Mouse (Mus musculus): Measurements from ENCODE around the gene Cacna1i. TPM values are rescaled to one million over a fixed set of nuclear protein-coding genes. Genes with fewer than 3 reads are reported as not detected.

Gene Cacna1i
- total RNA-seq, 2 experiments from 2014 or later, result 43.0 to 43.8 TPM

DNA sequence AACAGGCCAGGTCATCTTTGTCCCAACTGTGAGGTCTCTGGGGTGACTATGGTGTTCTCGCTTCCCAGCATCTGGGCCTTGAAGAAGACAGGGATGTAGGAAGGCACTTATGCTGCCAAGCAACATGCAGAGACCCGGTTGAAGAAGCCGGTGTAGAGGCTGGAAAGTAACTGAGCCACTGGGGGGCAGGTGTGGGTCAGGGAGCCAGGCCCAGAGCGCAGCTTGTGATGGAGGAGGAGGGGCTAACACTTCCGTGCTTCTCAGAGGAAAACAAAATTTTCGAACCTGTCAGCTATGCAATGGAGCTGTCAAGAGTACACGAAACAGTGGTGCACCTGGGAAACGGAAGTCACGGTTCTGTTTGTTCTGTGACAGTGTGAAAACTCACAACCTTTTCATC lies 9.9 kb upstream of the Cacna1i start:
- DNase-seq, result no peak

DNA sequence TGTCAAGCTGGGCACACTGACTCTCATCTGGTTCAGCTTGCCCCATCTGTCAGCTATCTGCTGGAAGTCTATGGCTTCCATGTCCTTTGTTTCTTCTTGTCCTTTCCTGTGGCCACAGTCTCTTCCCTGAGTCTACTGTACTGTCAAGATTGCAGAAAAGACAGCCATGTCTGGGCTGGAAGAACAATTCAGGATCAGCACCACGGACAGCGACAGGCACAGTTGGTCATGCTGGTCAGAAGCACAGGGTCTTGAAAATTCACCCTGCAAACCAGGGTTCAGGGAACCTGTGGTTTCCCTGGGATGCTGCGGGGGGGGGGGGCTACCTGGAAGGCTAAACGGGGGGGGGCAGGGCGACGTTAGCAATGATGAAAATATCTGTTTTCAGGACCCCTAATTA lies 9.4 kb upstream of the Cacna1i start:
- DNase-seq, result no peak

DNA sequence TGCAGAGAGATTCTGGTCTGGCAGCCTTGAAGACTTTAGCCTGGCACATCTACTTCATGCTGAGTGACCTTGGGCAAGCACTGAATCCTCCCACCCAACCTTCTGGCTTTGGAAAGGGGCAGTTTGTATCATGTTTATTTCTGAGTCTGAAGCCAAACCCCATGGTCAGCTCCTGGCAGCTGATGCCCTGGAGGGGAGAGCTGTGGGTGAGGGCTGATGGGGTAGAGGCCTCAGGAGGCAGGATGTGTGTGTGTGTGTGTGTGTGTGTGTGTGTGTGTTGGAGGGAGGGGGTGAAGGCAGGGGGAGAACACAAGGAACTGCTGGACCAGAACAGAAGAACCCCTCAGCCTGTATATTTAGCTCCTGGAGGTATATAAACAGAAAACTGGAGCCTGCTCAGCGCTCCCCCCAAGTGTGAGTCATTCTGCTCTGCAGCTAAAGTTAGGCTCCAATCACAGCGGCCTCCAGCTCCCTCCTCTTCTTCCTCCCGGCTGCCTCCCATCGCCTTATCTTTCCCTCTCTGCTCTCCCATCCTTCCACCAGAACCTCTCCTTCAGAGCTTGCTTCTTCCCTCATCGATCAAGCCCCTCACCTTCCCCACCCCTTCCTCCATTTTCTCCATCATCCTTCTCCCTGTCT lies 8.8 kb upstream of the Cacna1i start:
- peak; percentile 22 to 35 for DNase-seq

DNA sequence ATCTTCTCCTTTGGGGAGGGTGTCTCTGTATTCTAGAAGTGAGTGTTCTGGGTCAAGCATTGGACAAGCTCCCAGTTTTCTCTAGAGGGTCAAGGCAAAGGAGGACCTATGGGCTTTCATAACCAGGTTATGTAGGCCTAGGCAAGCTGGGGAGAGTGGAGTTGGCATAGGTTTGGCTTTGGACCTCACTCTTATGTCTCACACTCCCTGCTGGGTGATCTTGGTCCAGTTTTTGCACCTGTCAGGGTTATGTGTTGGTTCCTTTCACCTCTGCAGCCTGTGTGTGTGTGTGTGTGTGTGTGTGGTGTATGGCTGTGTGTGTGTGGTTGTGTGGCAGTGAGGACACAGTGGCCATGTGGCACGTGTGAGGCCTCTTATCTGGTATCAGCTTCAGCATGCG lies 8.0 kb upstream of the Cacna1i start:
- no peak for DNase-seq

DNA sequence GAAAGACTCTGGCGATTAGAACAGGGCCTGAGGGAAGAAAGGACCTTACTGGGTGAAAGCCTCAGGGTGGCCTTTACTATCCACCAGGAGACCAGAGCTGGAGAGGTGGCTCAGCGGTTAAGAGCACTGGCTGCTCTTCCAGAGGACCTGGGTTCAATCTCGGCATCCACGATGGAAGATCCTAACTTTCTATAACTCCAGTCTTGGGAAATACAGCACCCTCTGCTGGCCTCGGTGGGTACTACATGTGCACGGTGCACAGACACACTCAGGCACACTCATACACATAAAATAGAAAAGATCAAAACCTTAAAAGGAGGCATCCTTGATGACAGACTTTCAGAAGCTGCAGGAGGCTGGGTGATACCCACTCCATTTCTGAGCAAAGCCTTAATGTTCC lies 6.4 kb upstream of the Cacna1i start:
- no peak for DNase-seq

DNA sequence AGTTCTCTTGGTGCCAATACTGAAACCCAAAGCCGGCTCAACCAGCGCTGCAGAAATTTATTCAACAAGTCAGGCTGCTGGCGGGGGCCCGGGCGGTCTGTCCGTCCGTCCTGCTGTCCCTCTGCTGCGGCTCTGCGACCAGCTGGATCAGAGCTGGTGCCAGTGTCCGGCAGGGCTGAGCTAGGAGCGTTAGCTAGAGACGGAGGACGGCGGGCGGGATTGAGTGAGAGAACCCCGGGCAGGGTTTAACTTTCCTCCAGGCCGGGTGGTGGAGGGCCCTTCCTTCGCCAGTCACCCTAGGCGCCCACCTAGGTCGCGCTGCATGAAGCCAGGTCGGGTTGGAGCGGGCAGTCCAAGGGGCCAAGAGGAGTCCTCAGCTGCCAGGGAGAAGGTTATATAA lies 998 bp downstream of the Cacna1i start:
- peak; percentile 26 for DNase-seq

DNA sequence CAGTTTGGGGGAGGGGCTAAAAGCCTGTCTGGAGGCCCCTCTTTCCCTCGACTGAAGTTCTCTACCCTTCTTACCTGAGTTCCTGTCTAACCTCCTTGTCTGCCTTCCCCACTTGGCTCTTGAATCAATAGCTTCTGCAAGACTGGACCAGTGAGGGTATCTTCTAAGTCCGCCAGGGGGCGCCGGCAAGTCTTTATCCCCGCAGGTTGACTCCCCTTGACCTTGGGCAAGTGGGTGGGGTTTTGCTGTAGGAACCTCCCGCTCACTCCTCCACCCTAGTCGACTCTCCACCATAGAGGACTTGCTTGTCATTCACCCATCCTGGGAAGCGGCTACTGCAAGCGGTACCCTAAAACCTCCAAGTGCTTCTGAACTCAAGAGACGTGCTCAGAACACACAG lies 2.4 kb downstream of the Cacna1i start:
- peak; percentile 45 to 58 for DNase-seq

DNA sequence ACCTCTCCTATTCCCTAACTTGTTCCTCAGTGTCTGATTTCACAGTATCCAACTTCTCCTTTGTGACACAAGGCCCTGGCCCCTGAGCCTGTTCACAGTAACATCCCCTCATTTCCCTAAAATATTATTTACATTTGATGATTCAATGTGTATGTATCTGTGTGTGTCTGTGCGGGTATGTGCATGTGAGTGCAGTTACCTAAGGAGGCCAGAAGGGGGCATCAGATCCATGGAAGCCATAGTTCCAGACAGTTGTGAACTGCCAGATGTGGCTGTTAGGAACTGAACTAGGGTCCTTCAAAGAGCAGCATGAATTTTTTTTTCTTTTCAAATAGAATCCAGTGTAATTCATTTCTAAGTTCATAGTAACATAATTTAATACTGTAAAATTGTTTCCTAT lies 10.1 kb downstream of the Cacna1i start:
- no peak for DNase-seq

DNA sequence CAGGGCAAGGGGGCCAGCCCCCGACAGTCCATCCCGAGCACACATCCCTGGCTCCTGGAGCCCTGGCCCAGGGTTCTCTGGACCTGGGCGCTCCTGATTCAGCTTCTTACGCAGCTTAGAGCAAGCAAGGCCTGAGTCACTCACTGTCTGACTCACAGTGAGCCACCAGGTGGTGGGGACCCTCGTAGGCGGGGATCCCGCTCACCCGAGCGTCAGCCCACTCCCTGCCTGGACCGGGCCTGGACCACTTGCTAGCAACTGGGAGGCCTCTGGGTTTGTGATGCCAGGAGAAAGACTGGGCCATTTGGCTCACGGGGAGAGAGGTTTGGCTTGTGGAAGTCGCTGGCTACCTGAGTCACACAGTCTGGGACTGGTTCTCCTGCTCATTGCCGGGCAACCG lies 16.7 kb downstream of the Cacna1i start:
- peak; percentile 9 to 19 for DNase-seq

DNA sequence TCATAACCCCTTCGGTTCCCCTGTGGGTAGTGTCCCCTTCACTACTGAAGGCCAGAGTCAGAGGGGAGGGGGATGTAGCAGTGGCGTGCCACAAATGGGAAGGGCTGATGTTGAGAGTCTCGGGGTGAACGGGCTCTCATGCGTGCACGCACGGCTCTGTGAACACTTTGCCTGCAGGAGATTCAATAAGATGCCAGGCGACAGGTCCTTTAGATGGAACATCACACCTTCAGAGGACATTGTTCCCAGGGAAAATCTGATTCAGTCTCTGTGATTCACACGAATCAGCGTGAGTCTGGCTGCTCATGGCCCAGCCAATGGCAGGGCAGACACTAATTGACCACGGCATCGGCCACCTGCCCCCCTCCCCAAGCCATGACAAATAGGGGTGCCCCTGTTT lies 17.1 kb downstream of the Cacna1i start:
- DNase-seq, result no peak

DNA sequence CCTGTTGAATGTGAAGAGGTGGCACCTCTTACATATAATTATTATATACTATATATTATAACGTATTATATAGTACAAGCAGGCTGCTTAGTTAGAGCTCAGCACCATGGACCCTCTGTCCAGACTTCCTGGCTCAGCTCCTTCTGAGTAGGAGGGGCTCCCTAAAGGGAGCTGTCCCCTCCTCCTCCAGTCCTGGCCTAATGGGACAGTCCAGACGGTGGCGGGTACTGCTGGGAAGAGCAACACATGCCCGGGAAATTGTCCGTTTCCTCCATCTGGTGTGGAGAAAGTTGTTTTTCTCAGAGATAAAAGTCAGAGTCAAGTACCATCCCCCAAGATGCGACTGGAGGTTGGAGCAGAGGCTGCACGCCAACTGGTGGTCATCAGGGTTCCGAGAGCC lies 19.1 kb downstream of the Cacna1i start:
- DNase-seq, result no peak

DNA sequence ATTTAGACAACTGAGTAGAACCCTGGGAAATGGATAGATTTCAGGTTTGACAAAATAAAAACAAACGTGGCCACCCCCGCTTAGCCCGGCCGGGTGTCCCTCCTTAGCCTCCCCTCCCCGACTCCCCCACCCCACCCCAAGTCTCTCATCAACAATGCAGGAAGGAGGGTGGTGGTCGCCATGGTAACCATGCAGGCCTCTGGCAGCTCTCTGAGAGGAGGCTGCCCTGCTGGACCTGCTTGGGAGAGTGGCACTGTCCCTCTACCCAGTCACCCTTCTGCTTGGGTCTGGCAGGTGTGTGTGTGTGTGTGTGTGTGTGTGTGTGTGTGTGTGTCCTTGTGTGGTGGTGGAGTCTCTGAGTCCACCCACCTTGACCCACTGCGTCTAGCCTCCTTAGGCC lies 27.7 kb downstream of the Cacna1i start:
- no peak for DNase-seq

DNA sequence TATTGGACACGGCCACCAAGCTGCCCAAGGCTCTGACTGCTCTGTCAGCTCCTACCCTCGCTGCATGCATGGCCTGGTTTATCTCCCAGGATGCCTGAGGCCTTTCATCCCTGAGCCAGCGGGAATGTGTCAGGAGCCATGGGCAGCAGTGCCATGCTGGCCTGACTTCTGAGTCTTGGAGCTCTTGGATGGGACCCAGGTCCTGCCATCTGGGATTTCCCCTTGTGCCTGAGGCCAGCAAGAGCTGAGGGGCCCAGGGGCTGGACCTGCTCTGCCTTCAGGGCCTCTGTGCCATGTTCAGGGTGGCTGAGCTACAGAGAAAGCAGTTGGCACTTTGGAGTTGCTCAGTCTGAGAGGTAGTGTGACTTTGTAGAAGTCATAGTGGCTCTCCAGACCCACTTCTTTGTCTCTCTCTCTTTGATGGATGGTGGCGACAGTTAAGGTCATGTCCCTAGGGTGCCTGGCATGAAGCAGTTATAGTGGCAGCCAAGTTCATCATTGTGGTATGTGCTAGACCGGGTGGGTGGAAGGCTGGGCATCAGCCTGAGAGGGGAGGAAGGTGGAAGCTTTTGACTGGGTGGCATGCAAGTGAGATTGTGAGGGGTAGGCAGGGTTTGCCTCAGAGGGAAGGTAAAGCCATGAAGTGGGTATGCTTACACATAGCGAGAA lies 30.1 kb downstream of the Cacna1i start:
- no peak for DNase-seq

DNA sequence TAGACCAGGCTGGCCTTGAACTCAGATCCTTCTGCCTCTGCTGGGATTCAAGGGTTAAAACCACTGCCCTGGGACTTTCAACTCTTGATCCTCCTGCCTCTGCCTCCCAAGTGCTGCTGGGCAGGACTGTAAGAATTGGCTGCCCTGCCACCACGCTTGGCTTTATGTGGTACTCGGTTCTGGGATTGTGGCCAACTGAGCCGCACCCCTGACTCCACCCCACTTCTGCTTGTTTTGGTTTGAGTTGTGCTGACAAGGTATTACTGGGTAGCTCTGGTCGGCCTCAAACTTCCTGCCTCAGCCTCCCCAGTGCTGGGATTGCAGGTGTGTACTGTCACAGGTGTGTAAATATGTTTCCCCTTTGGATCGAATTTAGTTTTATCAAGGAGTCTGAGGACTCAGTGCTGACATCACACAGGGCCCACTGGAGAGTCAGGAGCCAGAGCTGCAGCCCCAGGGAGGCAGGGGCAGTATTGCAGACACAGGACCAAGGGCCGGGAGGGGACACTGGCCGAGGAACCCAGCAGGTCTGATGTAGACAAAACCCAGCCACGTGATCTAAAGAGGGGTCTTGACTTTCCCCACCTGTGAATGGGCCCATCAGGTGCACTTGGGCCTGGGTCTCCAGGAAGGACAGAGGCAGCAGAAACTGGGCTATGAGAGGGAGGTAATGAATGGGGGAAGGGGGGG lies 30.9 kb downstream of the Cacna1i start:
- DNase-seq, result no peak

DNA sequence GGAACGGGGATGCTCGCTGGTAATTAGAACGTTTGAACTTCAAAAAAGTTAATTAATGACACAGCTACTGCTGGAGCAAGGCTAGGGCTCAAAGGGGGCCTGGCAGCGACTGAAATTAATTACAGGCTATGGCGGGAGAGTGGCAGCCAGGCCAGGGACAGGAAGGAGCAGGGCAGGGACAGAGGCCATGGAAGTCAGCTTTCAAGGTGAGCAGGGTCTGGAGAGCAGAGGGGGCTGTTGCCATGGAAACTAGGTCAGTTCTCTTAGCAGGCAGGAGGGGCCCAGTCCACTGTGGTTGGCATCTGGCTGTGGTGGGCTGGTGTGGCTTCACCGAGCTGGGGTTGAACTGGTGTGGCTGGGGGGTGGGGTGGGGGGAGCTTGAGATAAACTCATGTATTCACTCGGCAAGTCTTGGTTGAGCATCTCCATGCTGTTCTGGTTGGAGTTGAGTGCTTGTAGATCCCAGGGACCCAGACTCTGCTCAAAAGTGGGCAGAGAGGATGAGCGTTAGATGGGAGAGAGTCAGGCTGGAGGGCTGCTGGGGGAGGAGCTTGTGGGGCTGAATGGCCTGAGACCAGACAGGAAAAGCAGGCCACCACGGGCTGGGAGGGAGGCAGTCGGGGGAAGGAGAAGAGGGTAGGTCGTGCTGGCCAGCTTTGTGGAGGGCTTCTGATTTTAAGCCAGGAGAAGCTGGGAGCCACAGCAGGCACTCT lies 31.7 kb downstream of the Cacna1i start:
- DNase-seq, result no peak

DNA sequence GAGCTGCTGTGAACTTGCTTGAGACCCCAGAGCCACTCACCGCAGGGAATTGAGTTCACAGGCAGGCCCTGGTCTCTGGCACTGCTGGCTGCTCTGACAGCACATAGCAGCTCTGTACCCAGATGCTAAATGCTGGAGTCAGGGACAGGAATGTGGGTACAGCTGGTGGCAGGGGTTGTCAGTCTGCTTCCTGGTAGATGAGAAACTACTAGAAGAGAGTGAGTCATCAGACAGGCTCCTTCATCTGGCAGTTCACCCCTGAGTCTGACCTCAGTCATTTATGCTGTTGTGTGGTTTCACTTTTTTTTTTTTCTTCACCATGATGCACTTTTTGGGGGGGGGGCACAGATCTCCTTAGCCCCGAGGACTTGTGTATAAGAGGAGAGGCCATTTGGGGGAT lies 32.3 kb downstream of the Cacna1i start:
- DNase-seq, result no peak

DNA sequence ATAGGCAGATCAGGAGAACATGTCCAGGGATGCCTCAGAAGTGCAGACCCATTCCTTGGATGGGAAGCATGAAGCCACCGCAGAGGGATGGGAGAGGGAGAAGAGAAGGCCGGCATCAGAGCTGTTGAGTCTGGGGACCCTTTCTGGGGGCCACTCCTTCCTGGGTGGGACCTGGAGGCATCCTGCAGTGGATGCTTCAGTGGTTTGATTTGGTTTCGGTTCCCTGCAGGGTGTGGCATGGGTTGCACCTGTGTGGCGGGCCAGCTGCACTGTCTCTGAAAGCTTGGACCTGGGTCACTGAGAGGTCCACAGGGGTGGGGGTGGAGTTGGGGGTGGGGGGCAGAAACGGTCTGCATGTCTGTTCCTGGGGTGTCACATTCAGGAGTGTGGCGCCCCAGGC lies 32.9 kb downstream of the Cacna1i start:
- no peak for DNase-seq

DNA sequence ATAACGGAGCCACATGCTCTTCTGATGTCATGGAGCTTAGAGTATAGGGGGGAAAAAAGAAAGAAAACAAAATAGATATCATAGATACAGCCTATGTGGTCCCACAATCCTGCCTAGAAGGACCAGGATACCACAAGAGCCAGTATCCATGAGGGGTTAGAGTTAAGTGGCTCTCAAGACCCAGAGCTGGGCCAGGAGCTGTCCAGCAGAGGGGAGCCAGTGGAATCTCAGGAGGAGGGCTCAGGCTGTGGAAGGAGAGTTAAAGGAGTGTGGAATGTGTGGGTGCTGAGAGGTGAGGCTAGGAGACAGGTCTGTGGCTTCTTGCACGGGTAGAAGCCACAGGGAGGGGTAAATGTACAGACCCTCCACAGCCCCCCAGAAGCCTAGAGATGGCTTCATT lies 38.2 kb downstream of the Cacna1i start:
- no peak for DNase-seq

DNA sequence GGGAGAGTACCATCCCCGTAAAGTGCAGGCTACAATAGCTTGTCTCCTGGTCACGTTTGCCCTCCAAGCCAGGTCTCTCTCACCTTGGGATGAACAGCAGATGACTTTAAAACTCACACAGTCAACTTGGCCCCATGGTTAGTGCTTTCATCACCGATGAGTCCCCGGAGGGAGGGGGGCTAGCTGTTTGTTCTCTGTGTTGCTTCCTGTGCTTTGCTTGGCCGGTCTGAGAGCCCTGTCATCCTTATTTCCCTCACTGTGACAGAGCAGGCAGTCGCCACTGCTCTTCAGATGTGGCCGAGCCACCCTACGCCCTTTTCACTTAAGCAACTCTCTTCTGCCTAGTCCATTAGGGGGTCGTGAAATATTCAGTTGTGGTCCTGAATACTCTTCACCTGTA lies 38.7 kb downstream of the Cacna1i start:
- DNase-seq, result no peak

DNA sequence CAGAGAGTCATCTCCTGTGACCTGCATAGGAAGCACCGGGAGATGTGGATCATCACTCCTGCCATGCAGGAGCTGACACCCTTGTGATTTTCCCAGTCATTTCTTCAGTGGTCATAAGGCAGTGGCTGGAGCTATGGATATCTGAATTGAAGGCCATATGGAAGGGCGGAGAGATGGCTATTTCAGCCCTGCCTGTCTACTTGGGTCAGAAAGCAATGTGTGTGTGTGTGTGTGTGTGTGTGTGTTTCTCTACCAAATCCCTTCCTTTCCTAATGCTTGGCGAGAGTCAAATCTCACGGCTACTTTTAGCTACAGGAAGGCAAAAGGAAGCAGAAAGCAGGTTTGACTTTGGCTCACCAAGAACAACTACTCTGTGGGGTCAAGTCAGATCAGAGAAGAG lies 39.9 kb downstream of the Cacna1i start:
- DNase-seq, result no peak

DNA sequence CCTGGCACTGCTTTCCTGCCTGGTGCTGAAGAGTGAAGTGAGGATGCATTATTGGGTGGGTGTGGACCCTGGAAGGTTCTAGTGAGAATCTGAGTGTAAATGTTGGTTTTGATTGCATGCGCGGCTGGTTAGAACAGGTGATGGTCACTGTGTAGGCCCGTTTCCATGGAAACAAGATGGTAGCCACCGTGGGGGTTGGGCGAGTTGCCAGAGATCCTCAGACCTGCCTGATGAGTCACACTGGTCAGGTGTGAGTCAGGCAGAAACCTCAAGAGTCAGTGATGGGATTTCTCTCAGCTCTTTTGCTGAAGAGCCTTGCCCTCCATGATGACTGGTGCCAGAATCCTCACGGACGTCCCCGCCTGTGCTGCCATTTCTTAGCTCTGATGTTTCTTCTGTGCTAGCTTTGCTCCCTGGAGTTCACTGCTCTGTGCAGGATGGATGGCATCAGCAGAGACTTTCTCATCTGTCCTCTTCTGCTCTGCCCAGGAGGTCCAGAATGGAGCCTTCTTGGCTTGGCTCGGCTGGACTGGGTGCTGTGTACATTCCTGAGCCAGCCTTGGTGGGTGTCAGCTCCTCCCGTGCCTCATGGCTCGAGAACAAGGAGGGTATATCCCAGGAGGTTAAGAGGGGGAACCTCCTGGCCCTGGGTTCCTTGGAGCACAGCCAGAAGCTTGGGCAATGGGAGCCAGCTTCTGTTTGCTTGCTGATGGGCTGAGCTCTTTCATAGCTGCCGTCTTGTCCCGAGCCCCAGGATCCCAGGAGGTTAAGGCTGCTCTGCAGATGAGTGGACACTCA lies 40.9 kb downstream of the Cacna1i start:
- DNase-seq, result no peak

DNA sequence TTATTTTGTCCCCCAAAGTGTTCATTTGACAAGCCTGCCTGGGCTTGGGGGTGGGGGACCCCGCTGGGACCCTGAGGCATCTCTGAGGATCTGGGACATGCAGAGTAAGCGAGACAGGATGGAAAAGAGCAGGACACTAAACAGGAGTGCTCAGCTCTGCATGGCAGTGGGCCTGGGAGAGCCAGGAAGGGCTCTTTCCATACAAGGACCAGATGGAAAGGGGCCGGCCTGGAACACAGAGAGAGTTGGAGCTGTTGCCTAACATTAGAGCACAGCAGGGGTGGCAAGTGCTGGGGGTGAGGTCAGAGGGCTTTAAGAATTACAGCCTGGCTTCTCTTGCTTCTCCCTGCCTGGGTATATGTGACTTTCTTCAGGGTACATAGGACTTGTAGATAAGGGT lies 43.2 kb downstream of the Cacna1i start:
- DNase-seq, result no peak

DNA sequence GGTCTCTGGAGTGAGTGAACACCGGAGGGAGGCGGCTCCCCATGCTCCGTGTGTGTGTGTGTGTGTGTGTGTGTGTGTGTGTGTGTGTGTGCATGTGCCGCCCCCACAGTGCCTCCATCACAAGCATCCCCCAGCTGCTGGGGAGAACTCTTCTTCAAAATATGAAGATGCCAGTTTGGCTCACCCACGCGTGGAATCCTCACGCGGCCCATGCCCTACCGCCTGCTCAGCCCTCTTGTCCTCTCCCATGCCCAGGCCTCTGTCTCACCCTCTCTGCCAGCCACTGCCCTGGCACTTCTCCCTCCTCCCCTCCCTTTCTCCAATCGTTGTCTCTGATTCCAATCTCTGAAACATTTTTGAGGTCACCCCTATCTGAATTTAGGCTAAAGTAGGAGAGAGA lies 47.7 kb downstream of the Cacna1i start:
- DNase-seq, result peak in 1 of 2 experiments; percentile 28
